Mouse (Mus musculus) liver, postnatal 0 days (tissue): ENCODE results near the gene Kalrn. TPM values are rescaled to one million over a fixed set of nuclear protein-coding genes. Genes with fewer than 3 reads are reported as not detected.

ENCODE experiments used
- ATAC-seq: fragments of 200-750 bp; cut with Nextera tagmentation; 2 replicates; pipeline ENCODE4 v1.8.0; 2017; ENCODE audit warnings: mild to moderate bottlenecking, moderate library complexity
- DNase-seq: peaks from one replicate; pipeline ENCODE4 v3.0.0-alpha.2; 2016
- H3K27ac ChIP-seq: fragments of 300-500 bp; sonication (generic); 2 replicates; pipeline ENCODE4 v1.5.1; 2014; ENCODE audit warnings: antibody characterized with exemption, moderate library complexity, mild to moderate bottlenecking, low read depth
- H3K27me3 ChIP-seq: fragments of 300-500 bp; sonication (generic); 2 replicates; pipeline ENCODE4 v1.6.1; 2014; ENCODE audit warnings: low read length, control low read depth, mixed read lengths; ENCODE audit not compliant: insufficient read depth
- H3K36me3 ChIP-seq: fragments of 300-500 bp; sonication (generic); replicated peaks from 2 replicates; pipeline ENCODE4 v1.6.1; 2014; ENCODE audit warnings: mild to moderate bottlenecking, control low read depth, low read length, moderate library complexity, mixed read lengths; ENCODE audit not compliant: insufficient read depth
- H3K4me1 ChIP-seq: fragments of 300-500 bp; sonication (generic); 2 replicates; pipeline ENCODE4 v1.6.1; 2014; ENCODE audit warnings: antibody characterized with exemption, mild to moderate bottlenecking, control low read depth; ENCODE audit not compliant: insufficient read depth
- H3K4me2 ChIP-seq: fragments of 300-500 bp; sonication (generic); 2 replicates; pipeline ENCODE4 v1.6.1; 2014; ENCODE audit warnings: low read depth, mild to moderate bottlenecking, low read length, moderate library complexity, mixed read lengths
- H3K4me3 ChIP-seq: fragments of 300-500 bp; sonication (generic); 2 replicates; pipeline ENCODE4 v1.5.1; 2014; ENCODE audit warnings: low read depth, low read length
- H3K9ac ChIP-seq: fragments of 300-500 bp; sonication (generic); replicated peaks from 2 replicates; pipeline ENCODE4 v1.6.1; 2014; ENCODE audit warnings: mild to moderate bottlenecking, moderate library complexity
- H3K9me3 ChIP-seq: fragments of 300-500 bp; sonication (generic); 2 replicates; pipeline ENCODE4 v1.6.1; 2016; ENCODE audit warnings: mild to moderate bottlenecking, control low read depth, low read length, mixed read lengths
- CTCF ChIP-seq: sonication (generic); IDR thresholded peaks from 2 replicates; pipeline ENCODE4 v1.5.1; 2016; ENCODE audit warnings: antibody characterized with exemption, low read depth
- EP300 ChIP-seq: IDR thresholded peaks from 2 replicates; pipeline ENCODE4 v1.6.1; 2016; ENCODE audit warnings: antibody characterized with exemption, low read depth, mild to moderate bottlenecking
- WGBS: fragments of 180-500 bp; shearing (Covaris S2); extraction: QIAGEN DNeasy Blood & Tissue Kit; methylation state at CpG from one replicate; pipeline ENCODE4 v1.1.7; 2014; ENCODE audit not compliant: insufficient replicate concordance; 5-methylcytosine and 5-hydroxymethylcytosine counted together
- polyA plus RNA-seq: library from polyadenylated mRNA; unstranded; fragments of >200 nt; fragmentation: Nextera tagmentation; extraction: Ambion mirVana; gene quantifications from 2 replicates; pipeline ENCODE4 v1.2.1, GENCODE M21; 2015

Kalrn gene
- polyA plus RNA-seq, 1 experiment from 2014 or later, result 16.7 TPM

GRCm38 (mm10) chr16:34236898-34237611, 336.3 kb downstream of the Kalrn start:
- Histone ChIP-seq H3K27ac (no peak overlapping the region), H3K9ac (no peak overlapping the region), H3K4me3 (no peak overlapping the region), H3K36me3 (no peaks in the 10 kb centered on the region), H3K4me2 (no peak overlapping the region), H3K4me1 (no peaks in the 10 kb centered on the region), H3K9me3 (no peaks in the 10 kb centered on the region), H3K27me3 (no peaks in the 10 kb centered on the region)
- ATAC-seq (no peak), DNase-seq (no peak)
- TF ChIP-seq EP300 (peak; percentile 8; the same call in 1 of the 2 replicates), CTCF (no peak)
- 66% methylated on average over 12 of the region's 12 CpGs for WGBS

DNA sequence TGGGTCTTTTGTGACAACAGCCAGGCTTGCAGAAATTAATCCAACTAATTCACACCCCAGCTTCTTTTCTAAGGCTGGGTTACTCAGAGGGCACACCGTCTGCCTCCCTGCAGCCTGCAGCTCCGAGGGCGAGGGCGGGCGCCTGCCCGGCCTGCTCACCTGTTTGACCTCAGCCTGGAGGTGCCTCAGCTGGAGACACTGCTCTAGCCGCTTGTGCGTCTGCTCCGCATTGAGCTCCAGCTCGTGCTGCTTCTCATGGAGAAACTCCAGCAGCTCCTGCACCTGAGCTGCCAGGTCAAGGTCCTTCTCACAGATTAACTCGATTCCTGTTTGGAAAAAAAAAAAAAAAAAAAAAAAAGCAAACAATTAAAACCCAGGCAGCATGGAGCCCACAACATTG, 338.2 kb downstream of the Kalrn start:
- H3K9me3 ChIP-seq, result no peaks in the 10 kb centered on the region
- H3K4me2 ChIP-seq, result no peak overlapping the region
- no peaks in the 10 kb centered on the region for H3K27me3 ChIP-seq
- H3K9ac ChIP-seq, result no peak overlapping the region
- no peak for TF ChIP-seq CTCF
- TF ChIP-seq EP300, result no peak
- WGBS, result 65% methylated on average over 11 of the region's 11 CpGs
- no peak for DNase-seq
- H3K27ac ChIP-seq, result no peak overlapping the region
- H3K4me1 ChIP-seq, result no peaks in the 10 kb centered on the region
- no peak for ATAC-seq
- no peaks in the 10 kb centered on the region for H3K36me3 ChIP-seq
- no peak overlapping the region for H3K4me3 ChIP-seq

- no peaks in the 10 kb centered on the region for H3K27me3 ChIP-seq
- no peaks in the 10 kb centered on the region for H3K9me3 ChIP-seq
- TF ChIP-seq CTCF, result no peak
- DNase-seq (no peak), ATAC-seq (no peak)
- no peaks in the 10 kb centered on the region for H3K4me1 ChIP-seq
- WGBS, result 45% methylated on average over 5 of the region's 5 CpGs
- no peak overlapping the region for H3K9ac ChIP-seq
- no peak overlapping the region for H3K4me2 ChIP-seq
- no peaks in the 10 kb centered on the region for H3K36me3 ChIP-seq
- no peak overlapping the region for H3K4me3 ChIP-seq
- H3K27ac ChIP-seq, result no peak overlapping the region
Observed at GRCm38 (mm10) chr16:34231952-34232351, 341.4 kb downstream of the Kalrn start.

GRCm38 (mm10) chr16:34231146-34231545, 342.2 kb downstream of the Kalrn start:
- H3K27ac ChIP-seq, result no peak overlapping the region
- no peaks in the 10 kb centered on the region for H3K9me3 ChIP-seq
- H3K4me1 ChIP-seq, result no peaks in the 10 kb centered on the region
- WGBS, result 48% methylated on average over 2 of the region's 2 CpGs
- DNase-seq, result no peak
- H3K9ac ChIP-seq, result no peak overlapping the region
- ATAC-seq, result no peak
- no peak overlapping the region for H3K4me2 ChIP-seq
- H3K4me3 ChIP-seq, result no peak overlapping the region
- H3K36me3 ChIP-seq, result no peaks in the 10 kb centered on the region
- H3K27me3 ChIP-seq, result no peaks in the 10 kb centered on the region
- TF ChIP-seq EP300 (no peak), CTCF (no peak)

DNA sequence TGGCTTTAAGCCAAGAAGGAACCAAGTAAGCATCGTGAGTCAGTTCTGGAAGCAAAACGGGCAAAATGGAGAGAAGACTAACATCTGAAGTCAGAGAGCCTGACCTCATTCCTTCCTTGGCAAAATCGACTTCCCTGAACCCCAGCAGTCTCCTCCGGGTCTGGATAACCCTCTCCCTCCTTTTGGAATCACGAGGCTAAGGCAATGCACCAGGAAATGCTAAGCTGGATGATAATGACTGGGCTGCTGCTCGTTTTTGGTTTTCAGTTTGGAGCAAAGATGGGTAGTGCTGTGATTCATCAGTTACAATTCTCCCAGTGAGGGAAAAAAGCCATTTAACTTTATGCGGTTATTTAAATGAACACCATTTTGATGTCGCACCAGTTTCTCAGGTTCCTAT, 344.0 kb downstream of the Kalrn start:
- H3K27me3 ChIP-seq, result no peaks in the 10 kb centered on the region
- 61% methylated on average over 8 of the region's 8 CpGs for WGBS
- DNase-seq (no peak), ATAC-seq (no peak)
- no peak overlapping the region for H3K4me3 ChIP-seq
- H3K9ac ChIP-seq, result no peak overlapping the region
- no peak for TF ChIP-seq EP300
- TF ChIP-seq CTCF, result no peak
- H3K36me3 ChIP-seq, result no peaks in the 10 kb centered on the region
- H3K4me1 ChIP-seq, result no peaks in the 10 kb centered on the region
- no peaks in the 10 kb centered on the region for H3K9me3 ChIP-seq
- H3K27ac ChIP-seq, result no peak overlapping the region
- H3K4me2 ChIP-seq, result no peak overlapping the region

DNA sequence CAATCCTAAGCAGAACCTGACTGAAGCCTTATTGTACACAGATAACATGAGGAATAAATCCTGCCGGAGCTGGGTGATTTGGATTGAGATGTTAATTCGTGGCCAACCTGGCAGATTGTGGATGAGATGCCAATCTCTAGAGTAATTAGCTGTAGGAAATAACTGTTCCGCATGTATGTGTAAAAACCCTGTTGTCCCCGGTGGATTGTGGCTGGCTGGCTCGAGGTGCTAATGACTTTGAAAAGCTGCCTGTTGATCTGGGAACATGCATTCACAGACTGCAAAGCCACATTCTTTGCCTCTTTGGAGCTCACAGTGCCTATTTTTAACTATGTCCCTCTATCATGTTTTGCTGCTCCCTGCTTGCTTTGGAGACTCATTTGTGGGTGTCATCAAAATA, 344.7 kb downstream of the Kalrn start:
- H3K36me3 ChIP-seq, result no peaks in the 10 kb centered on the region
- TF ChIP-seq EP300 (no peak), CTCF (no peak)
- H3K4me2 ChIP-seq, result no peak overlapping the region
- H3K9me3 ChIP-seq, result no peaks in the 10 kb centered on the region
- WGBS, result 51% methylated on average over 5 of the region's 5 CpGs
- H3K9ac ChIP-seq, result no peak overlapping the region
- ATAC-seq (no peak), DNase-seq (no peak)
- H3K27me3 ChIP-seq, result no peaks in the 10 kb centered on the region
- no peak overlapping the region for H3K27ac ChIP-seq
- no peaks in the 10 kb centered on the region for H3K4me1 ChIP-seq
- no peak overlapping the region for H3K4me3 ChIP-seq
